Mouse (Mus musculus): ENCODE data around the gene Fkbp15. TPM values are rescaled to one million over a fixed set of nuclear protein-coding genes. Genes with fewer than 3 reads are reported as not detected.

Fkbp15 gene
- total RNA-seq, 2 experiments from 2014 or later = 31.5 to 47.4 TPM

DNA sequence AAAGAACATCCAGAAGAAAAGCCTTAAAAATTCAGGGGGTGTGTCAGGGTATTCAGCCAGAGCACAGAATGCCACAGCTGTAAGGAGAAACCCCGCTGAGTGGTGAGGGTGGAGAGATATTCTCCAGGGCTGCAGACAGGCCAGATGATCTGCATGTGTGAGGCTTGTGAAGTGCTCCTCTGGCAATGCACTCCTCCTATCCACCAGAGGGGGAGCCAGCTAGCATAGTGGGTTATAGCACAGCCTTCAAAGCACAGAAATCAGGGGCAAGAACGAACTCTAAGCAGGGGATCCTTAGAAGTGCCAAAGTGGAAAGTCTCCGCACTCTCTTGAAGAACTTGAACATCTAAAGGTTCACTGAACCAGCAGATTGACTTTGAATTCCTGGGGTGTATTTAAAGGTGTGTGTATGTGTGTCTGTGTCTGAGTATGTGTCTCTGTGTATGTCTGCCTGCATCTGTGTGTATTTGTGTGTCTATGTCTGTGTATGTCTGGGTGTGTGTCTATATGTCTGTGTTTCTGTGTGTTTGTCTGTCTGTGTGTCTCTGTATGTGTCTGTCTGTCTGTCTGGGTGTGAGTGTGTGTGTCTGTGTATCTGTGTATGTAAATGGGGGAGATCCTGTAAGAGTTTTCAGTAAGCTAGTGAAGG lies 109.3 kb downstream of the Fkbp15 start:
- peak; percentile 61 for ATAC-seq (replicated peaks; ENCODE audit: poor library complexity, severe bottlenecking)

Other genes starting within 250 kb of the Fkbp15 start
- not detected in 2 replicates for gene Mup21, start 209.7 kb downstream of the Fkbp15 start, total RNA-seq (2014; fragmentation: Nextera tagmentation)
- not detected in 2 replicates for gene Mup21, start 209.7 kb downstream of the Fkbp15 start, total RNA-seq (2017)
- 0.64 TPM in 1 of 2 replicates, not detected in the other for gene Zfp37, start 129.5 kb downstream of the Fkbp15 start, total RNA-seq (2014; fragmentation: Nextera tagmentation)
- not detected in 2 replicates for gene Zfp37, start 129.5 kb downstream of the Fkbp15 start, total RNA-seq (2017)
- gene Slc31a2, start 98.0 kb downstream of the Fkbp15 start, total RNA-seq (2014; fragmentation: Nextera tagmentation) = 36.4 and 39.4 TPM in 2 replicates
- 18.7 and 19.4 TPM in 2 replicates for gene Slc31a2, start 98.0 kb downstream of the Fkbp15 start, total RNA-seq (2017)
- 22.5 and 24.8 TPM in 2 replicates for gene Slc31a1, start 179 bp upstream of the Fkbp15 start, total RNA-seq (2014; fragmentation: Nextera tagmentation)
- gene Slc31a1, start 179 bp upstream of the Fkbp15 start, total RNA-seq (2017) = 19.8 and 23.7 TPM in 2 replicates
- gene Cdc26, start 48.1 kb upstream of the Fkbp15 start, total RNA-seq (2014; fragmentation: Nextera tagmentation) = 150 and 151 TPM in 2 replicates
- gene Cdc26, start 48.1 kb upstream of the Fkbp15 start, total RNA-seq (2017) = 103 and 127 TPM in 2 replicates
- gene Prpf4, start 48.2 kb upstream of the Fkbp15 start, total RNA-seq (2014; fragmentation: Nextera tagmentation) = 20.1 and 24.1 TPM in 2 replicates
- 17.4 and 17.6 TPM in 2 replicates for gene Prpf4, start 48.2 kb upstream of the Fkbp15 start, total RNA-seq (2017)
- not detected in 2 replicates for gene Rnf183, start 74.7 kb upstream of the Fkbp15 start, total RNA-seq (2014; fragmentation: Nextera tagmentation)
- not detected in 2 replicates for gene Rnf183, start 74.7 kb upstream of the Fkbp15 start, total RNA-seq (2017)
- 1.2 and 2.4 TPM in 2 replicates for gene Wdr31, start 110.3 kb upstream of the Fkbp15 start, total RNA-seq (2014; fragmentation: Nextera tagmentation)
- 1.5 and 2.0 TPM in 2 replicates for gene Wdr31, start 110.3 kb upstream of the Fkbp15 start, total RNA-seq (2017)
- gene Bspry, start 119.5 kb upstream of the Fkbp15 start, total RNA-seq (2014; fragmentation: Nextera tagmentation) = not detected in 2 replicates
- gene Bspry, start 119.5 kb upstream of the Fkbp15 start, total RNA-seq (2017) = 0.43 TPM in 1 of 2 replicates, not detected in the other
- 0.23 and 4.2 TPM in 2 replicates for gene Hdhd3, start 142.9 kb upstream of the Fkbp15 start, total RNA-seq (2014; fragmentation: Nextera tagmentation)
- gene Hdhd3, start 142.9 kb upstream of the Fkbp15 start, total RNA-seq (2017) = 0.43 TPM in 1 of 2 replicates, not detected in the other
- 25.4 and 34.6 TPM in 2 replicates for gene Alad, start 159.4 kb upstream of the Fkbp15 start, total RNA-seq (2014; fragmentation: Nextera tagmentation)
- gene Alad, start 159.4 kb upstream of the Fkbp15 start, total RNA-seq (2017) = 14.8 and 16.3 TPM in 2 replicates
- 63.7 and 69.6 TPM in 2 replicates for gene Pole3, start 164.5 kb upstream of the Fkbp15 start, total RNA-seq (2014; fragmentation: Nextera tagmentation)
- gene Pole3, start 164.5 kb upstream of the Fkbp15 start, total RNA-seq (2017) = 72.0 and 76.7 TPM in 2 replicates
- gene 4933430I17Rik, start 164.8 kb upstream of the Fkbp15 start, total RNA-seq (2014; fragmentation: Nextera tagmentation) = not detected in 2 replicates
- 0.72 TPM in 1 of 2 replicates, not detected in the other for gene 4933430I17Rik, start 164.8 kb upstream of the Fkbp15 start, total RNA-seq (2017)
- 6.5 and 17.4 TPM in 2 replicates for gene Rgs3, start 199.3 kb upstream of the Fkbp15 start, total RNA-seq (2014; fragmentation: Nextera tagmentation)
- 5.2 and 11.3 TPM in 2 replicates for gene Rgs3, start 199.3 kb upstream of the Fkbp15 start, total RNA-seq (2017)

Data from granulocyte monocyte progenitor cell, adult 5-6 weeks (primary cell).